Mouse (Mus musculus) olfactory bulb, adult 2 months (tissue): Measurements from ENCODE around the gene Mrps25.

Experiments
- CTCF ChIP-seq: fragments of 200-500 bp; IDR thresholded peaks from 2 replicates; pipeline ENCODE4 v1.5.1; 2012; ENCODE audit warnings: low read depth, mild to moderate bottlenecking, low read length, moderate library complexity; ENCODE audit not compliant: insufficient read depth
- POLR2A ChIP-seq: fragments of 200-500 bp; IDR thresholded peaks from 2 replicates; pipeline ENCODE4 v1.6.1; 2012; ENCODE audit warnings: mild to moderate bottlenecking, low read depth, low read length, moderate library complexity; ENCODE audit not compliant: insufficient read depth

GRCm38 (mm10) chr6:92133617-92134016 is 50.2 kb downstream of the Mrps25 start:
- TF ChIP-seq CTCF = no peak
- TF ChIP-seq POLR2A = no peak
